Mouse (Mus musculus) embryonic stem cell, embryonic (primary cell): ENCODE measurements around the gene Prickle1.

Experiments used
- CTCF ChIA-PET, 4 experiments: fragments of 300-600 bp in 2 of 4; fragments of 350-600 bp in 2 of 4; sonication (Branson Sonifier 250); formaldehyde crosslinking; loops; one replicate each; lab custom pipeline; 2022; ENCODE audit warnings: inconsistent platforms in 2 of 4; lab: Charles Lee
- POLR2A ChIA-PET, 4 experiments: fragments of 300-600 bp in 2 of 4; fragments of 350-600 bp in 2 of 4; sonication (Branson Sonifier 250); formaldehyde crosslinking; loops; one replicate each; lab custom pipeline; 2022; ENCODE audit warnings: antibody characterized with exemption in 4 of 4, inconsistent platforms in 1 of 4; lab: Charles Lee

Gene Prickle1

DNA sequence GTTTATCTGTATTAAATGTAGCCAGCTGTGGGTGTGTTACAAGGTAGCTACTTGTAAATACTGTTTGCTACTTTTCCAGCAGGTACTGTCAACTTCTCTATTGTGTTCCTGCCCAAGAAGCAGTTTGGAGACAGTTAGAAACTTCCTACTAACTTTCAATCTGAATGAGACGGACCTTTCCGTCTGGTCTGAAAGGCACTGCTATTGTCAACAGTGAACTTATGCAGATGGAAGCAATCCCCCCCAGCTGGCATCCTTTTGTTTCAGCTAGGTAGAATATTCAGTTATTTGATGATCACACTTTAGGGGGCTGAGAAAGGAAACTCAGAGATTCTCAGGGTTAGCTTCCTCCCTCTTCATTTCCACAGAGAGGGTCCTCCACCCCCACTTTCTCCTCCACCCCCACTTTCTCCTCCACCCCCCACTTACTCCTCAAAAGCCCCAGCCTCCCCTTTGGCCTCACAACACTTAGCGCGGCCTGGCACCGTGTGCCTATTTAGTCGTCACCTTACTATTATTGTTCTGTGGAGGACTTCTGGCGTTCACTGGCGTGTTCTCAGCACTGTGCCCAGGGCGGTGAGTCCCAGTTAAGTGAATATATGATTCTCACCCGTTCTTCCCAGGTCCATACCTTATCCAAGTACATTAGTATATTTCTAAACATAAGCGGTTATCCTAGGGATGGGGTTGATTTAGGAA lies 74.5 kb downstream of the Prickle1 start:
- CTCF ChIA-PET, result interaction anchor here in 2 of 4 experiments (0.5 to 0.7 kb wide), 4 partner anchors 59 to 1519 kb away, joined by 3 to 4 read pairs (median 3); no protein-coding TSS in a partner anchor
- POLR2A ChIA-PET, result interaction anchor here in 3 of 4 experiments (0.6 to 1.7 kb wide), 3 partner anchors 18 to 124 kb away, joined by 4 to 6 read pairs (median 5); partner anchors contain the start of genes Pphln1 (in 1 of the 3) and Zcrb1 (in 1 of the 3)

DNA sequence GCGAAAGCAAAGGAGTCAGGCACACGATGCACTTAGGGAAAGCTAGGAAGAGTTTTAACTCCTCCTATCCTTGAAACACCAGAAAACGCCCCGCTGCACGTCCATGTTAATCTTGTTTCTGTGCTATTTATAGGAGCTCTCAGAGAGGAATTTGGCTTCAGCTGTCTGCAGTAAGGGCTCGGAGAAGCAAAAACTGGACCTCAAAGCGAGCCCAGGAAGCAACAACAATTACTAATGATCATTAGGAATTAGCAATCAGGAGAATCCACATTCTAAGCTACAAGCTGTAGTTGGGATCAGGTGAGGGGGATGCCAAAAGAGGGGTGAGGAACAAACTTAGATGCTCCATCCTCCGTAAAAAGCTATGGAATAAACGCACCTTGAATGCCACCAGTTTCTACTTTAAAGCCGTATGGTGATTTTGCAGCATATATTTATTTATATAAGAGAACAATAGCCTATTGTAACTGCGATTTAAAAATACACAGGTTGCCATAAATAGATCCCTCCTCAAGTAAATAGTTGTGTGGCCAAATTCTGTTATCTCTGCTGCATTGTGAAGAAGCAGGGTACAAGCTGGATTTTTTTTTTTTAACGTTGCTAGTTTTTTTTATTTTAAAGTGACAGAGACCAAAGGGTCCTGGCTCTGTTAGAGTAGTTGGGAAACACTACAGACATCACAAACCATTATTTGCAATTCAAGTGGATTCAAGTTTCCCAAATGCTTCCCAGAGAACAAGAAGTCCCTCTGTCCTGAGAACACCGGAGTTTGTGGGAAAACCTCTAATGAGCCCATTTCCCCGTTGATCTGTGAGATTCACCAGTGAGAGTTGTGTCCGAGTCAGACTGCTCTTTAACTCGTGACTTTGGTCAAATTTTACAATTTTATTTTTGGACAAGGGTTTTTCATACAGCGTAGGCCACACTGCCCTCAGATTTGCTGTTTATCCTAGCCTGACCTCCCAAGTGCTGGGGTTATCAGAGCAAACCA lies 75.6 kb downstream of the Prickle1 start:
- ChIA-PET CTCF (interaction anchor here (0.5 to 1.5 kb wide), 10 partner anchors 9 to 1518 kb away, joined by 3 to 6 read pairs (median 4); no protein-coding TSS in a partner anchor), POLR2A (interaction anchor here (0.5 to 2.1 kb wide), 17 partner anchors 10 to 1195 kb away, joined by 3 to 8 read pairs (median 4); partner anchors contain the start of genes Pphln1 (in 1 of the 4) and Zcrb1 (in 1 of the 4))

DNA sequence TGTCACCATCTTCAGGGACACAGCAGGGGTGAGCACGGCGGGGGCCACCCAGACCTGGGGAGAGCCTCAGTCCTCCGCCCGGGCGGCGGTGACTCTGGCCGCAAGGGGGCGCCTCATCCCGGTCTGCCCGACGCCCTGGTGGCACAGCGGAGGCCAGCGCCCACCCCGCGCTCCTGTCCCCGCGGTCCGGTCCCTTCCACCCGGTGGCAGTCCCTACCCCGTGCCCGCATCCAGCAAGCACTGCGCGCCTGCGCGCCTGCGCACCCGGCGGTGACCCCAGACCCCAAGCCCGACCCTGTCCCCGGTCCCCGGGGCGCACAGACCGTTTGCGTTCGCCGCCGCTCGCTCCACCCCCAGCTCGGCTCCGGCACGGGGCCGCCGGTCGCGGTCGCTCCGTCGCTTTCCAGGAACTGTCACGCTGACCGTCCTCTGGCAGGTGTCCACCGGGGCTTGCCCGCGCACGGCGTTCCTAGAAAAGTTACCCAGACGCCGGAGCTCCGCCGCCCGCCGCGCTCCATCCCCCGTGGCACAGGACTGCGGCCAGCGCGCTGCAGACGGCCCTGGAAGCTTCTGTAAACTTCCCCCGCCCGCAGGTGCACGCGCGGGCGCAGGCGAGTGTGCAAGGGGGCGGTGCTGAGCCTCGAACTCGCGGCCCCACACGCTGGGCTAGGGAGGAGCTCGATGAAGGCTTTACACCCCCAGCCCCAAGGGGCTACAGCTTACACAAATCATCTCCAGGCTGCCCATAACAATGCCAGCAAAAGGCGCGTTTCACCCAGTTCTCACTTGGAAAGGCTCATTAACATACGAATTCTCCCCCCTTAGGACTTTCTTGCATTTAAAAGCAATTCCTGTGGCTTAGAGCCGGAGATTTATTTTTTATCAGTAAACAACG lies 76.5 kb downstream of the Prickle1 start:
- POLR2A ChIA-PET, result interaction anchor here (0.5 to 2.1 kb wide), 16 partner anchors 9 to 1196 kb away, joined by 3 to 8 read pairs (median 4); partner anchors contain the start of genes Pphln1 (in 1 of the 4) and Zcrb1 (in 1 of the 4)
- CTCF ChIA-PET, result interaction anchor here (0.6 to 1.5 kb wide), 10 partner anchors 10 to 185 kb away, joined by 3 to 6 read pairs (median 3); no protein-coding TSS in a partner anchor

DNA sequence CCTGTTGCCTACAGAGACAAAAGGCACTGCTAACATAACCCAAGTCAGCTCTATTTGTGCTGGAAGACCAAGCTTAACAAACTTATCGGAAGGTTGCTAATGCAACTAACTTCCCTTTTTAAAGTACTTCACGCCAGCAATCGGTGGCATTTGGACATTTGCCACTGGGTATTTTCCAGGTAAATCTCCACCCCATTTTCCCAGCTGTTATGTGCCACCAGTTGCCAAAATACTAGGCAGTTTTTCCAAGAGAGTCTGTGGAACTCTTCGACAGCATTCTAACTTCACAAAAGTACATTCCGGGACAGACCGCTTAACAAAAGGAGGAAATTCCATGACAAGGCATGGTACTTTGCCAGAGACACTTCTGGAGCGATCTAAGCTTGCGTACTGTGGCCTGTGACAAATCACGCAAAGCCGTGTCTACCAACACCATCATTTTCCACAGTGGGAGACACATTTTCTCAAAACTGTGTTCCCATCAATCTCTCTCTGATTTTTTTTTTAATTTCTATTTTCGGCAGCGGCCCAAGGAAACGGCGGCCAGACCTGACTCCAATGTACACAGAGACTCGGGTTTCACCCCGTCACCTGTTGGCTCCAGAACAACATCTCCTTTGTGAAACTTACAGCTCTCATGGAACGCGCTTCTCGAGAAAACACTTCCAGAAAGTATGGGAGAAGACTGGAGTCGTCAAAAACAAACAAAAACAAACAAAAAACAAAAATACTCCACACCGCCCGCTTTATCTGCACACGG lies 77.4 kb downstream of the Prickle1 start:
- POLR2A ChIA-PET, result interaction anchor here in 2 of 4 experiments (1.0 to 2.1 kb wide), 5 partner anchors 10 to 60 kb away, joined by 3 to 8 read pairs (median 4); no protein-coding TSS in a partner anchor
- CTCF ChIA-PET, result interaction anchor here in 3 of 4 experiments (0.5 to 1.3 kb wide), 4 partner anchors 29 to 60 kb away, joined by 3 read pairs; no protein-coding TSS in a partner anchor

DNA sequence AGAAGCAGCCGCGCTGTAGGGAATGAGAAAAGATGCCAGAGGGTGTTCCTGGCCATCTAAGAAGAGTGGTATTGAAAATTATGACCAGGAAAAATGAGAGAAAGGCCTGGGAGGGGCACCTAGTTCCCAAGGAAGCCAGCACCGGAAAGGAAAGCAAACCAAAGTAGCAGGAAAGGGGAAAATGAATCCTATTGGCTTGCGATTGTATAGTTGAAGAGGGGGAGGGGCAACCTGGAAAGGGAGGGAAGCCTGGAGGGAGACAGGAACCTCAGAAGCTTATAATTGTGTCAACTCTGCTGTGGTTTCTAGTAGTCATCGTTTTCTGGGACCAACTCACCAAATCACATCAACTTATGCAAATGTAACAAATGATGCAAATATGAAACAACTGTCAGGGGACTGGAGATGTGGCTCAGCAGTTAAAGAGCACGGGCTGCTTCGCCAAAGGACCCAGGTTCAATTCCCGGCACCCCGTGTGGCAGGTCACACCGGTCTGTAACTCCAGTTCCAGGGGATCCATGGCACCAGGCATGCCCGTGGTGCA lies 78.6 kb downstream of the Prickle1 start:
- CTCF ChIA-PET, result no interaction called here

DNA sequence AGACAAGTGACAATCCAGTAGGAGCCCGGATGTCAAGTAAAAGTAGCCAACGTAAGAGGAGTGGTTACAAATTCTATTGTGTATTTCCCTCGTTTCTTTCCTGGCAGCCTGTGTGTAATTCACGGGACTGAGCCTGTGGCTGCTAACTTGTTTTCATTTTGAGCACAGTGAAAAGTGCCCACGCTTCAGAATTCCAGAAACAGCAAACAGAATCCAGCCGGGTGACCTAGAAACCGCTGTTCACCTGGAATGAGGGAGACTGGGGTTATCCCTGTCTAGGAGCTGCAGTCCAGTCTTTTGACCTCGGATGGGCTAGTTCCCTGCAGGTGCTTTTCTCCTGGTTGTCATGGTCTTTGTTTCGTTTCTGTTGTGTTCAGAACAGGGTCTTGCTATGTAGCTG lies 80.4 kb downstream of the Prickle1 start:
- CTCF ChIA-PET, result interaction anchor here in 1 of 4 experiments (0.8 kb wide), 1 partner anchor 12 kb away, joined by 6 read pairs; no protein-coding TSS in a partner anchor
- POLR2A ChIA-PET, result no interaction called here

More for the DNA sequence above, 78.6 kb downstream of the Prickle1 start:
- POLR2A ChIA-PET, result interaction anchor here in 2 of 4 experiments (0.7 to 1.3 kb wide), 2 partner anchors 37 to 61 kb away, joined by 3 to 4 read pairs; no protein-coding TSS in a partner anchor

DNA sequence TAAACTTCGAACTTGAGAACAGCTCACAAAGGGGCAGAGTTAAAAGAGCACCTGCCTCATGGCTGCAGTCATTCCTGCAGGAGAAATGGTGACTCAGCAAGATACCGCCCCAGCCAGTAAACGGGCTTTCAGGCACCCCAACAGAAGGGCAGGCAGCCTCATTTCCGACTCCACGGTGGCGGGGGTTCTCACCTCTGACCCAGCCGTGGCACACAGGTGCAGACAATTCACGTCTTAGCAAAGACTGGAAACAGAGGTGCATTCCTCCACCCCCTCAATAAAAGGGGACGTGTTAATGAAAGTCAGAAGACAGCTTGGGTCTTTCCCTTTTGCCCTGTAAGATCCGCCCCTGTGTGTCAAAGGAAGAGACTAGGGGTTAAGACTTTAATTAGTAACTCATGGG lies 81.8 kb downstream of the Prickle1 start:
- CTCF ChIA-PET, result no interaction called here
- POLR2A ChIA-PET, result interaction anchor here in 2 of 4 experiments (0.6 to 1.0 kb wide), 2 partner anchors 13 to 241 kb away, joined by 3 to 5 read pairs; no protein-coding TSS in a partner anchor

DNA sequence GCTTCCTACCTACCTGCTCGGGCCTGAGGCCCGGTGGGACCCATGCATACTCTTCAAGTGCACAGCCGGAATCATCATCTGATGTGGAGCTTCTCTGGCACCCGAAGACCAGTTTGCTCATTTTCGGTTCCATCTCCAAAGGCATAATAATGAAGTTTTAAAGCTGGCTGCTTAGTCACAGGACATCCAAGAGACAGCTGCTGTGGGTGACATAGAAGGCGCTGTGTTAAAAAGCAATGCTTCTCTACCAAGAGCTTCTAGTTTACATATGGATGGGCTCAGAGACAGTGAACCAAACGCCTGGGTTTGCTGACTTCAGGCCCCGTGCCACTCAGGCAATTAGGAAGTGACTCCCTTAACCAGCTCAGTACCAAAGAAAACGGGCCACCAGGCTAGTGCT lies 83.3 kb downstream of the Prickle1 start:
- ChIA-PET POLR2A (interaction anchor here in 1 of 4 experiments (0.9 kb wide), 1 partner anchor 10 kb away, joined by 3 read pairs; no protein-coding TSS in a partner anchor), CTCF (no interaction called here)

DNA sequence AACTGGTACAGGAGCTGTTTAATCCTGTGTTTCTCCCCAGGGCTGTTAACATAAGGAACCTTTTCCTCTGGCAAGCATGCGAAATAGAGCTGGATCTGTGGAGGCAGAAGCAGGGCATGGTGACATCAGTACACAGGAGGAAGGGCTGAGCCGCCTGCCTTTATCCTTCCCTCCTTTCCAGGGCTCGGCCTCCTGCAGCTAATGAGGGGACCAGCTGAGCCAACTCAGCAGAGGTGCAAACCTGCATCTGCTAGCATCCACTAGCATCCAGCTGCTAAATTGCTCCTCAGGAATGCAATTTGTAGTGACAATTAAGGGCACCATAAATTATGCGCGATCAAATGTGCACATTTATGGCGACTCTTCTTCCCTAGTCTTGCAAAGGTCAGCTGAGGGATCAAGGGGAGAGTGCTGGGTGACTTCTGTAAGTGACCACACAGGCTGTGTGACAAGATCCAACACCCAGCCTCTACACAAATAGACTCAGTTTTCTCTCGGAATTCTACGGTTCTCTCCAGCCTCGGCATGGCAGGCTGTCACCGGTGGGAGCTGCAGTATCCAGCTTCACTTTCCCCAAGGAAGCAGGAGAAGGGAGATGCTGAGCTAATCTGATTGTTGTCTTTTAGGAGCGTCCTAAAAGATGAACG lies 84.9 kb downstream of the Prickle1 start:
- ChIA-PET CTCF (interaction anchor here in 1 of 4 experiments (0.7 to 0.9 kb wide), 2 partner anchors 15 to 22 kb away, joined by 3 to 7 read pairs; no protein-coding TSS in a partner anchor), POLR2A (interaction anchor here in 2 of 4 experiments (0.7 to 0.9 kb wide), 2 partner anchors 9 to 103 kb away, joined by 3 read pairs; no protein-coding TSS in a partner anchor)

DNA sequence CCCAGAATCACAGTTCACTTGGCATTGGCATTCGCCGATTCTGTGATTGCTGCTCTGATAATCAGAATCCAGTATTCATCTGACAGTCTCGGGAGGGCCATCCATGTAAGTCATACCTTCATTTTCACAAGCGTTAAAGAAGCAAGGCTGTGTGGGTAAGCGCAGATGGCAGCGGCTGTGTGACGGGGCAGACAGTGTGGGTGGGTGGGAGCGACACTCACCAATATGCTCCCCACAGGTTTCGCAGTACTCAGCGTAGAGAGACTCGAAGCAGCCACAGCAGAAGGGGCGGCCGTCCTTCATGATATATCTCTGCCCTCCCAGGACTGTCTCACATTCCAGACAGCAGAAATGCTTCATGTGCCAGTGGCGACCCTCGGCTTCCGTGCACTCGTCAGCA lies 90.9 kb downstream of the Prickle1 start:
- ChIA-PET POLR2A (no interaction called here), CTCF (no interaction called here)

DNA sequence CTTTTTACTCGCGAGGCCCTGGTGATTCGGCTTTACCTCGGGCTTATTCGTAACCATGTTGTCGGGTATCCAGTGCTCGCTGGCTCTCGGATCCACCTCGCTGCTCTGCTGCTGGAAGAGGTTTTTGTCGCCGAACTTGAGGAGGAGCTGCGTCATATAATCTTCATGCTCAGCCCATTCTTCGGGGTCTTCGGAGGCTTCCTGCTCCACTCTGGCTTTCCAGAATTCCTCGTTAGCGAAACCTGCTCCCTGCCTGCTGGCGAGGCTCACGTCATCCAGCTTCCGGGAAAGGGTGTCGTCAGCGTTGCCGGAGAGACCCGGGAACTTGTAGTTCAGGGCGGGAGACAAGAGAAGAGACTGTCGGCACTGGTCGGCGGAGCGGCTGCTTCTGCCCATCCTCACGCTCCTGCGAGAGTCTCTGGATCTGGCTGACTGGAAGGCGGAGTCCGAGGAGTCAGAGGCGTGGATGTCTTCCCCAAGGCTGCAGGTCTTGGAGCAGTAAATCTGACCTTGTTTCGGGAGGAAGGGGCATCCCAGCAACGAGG lies 92.4 kb downstream of the Prickle1 start:
- POLR2A ChIA-PET, result interaction anchor here in 3 of 4 experiments (0.9 to 1.4 kb wide), 6 partner anchors 11 to 228 kb away, joined by 3 to 5 read pairs (median 4); partner anchors contain the start of gene Gxylt1 (in 1 of the 3)
- CTCF ChIA-PET, result interaction anchor here in 2 of 4 experiments (1.1 to 1.4 kb wide), 3 partner anchors 11 to 19 kb away, joined by 3 to 6 read pairs (median 3); no protein-coding TSS in a partner anchor

DNA sequence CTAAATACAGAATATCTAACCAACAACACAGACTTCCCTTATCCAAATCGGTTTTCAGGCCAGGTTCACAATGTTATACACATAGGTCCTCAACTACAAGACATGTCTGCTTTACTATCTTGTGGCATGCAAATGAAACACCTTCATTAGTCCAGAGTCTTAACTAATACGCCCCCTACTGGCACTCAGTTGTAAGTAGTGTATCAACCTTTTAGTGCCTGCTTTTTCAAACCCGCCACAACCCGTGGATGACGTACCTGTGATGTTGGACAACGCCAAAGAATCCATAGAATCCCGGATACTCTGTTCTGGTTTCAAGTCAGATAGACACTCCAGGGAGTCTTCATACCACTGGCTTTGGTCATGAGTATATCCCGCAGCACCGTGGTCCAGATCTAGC lies 93.0 kb downstream of the Prickle1 start:
- ChIA-PET POLR2A (interaction anchor here in 3 of 4 experiments (0.6 to 1.4 kb wide), 8 partner anchors 10 to 227 kb away, joined by 3 to 5 read pairs (median 3); partner anchors contain the start of gene Gxylt1 (in 1 of the 3)), CTCF (interaction anchor here (0.6 to 1.4 kb wide), 6 partner anchors 10 to 149 kb away, joined by 3 to 6 read pairs (median 3); no protein-coding TSS in a partner anchor)

DNA sequence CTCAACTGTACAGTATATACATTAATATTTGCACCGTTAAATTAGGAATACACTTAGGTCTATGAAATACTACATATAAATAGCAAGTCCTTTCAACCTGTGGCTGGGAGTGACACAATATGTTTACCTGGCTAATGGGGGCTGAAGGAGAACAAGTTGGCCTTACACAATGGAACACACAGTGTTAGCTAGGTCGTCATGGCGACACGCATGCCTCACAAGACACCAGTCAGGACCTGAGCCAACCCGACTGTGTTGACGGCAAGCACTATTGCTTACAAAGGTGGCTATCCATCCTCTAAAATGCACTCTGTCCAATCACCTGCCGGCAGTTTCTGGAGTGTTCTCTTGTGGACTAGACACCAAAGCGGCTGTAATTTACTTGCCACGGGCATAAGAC lies 95.8 kb downstream of the Prickle1 start:
- ChIA-PET POLR2A (interaction anchor here in 1 of 4 experiments (1.0 kb wide), 1 partner anchor 20 kb away, joined by 4 read pairs; no protein-coding TSS in a partner anchor), CTCF (no interaction called here)

DNA sequence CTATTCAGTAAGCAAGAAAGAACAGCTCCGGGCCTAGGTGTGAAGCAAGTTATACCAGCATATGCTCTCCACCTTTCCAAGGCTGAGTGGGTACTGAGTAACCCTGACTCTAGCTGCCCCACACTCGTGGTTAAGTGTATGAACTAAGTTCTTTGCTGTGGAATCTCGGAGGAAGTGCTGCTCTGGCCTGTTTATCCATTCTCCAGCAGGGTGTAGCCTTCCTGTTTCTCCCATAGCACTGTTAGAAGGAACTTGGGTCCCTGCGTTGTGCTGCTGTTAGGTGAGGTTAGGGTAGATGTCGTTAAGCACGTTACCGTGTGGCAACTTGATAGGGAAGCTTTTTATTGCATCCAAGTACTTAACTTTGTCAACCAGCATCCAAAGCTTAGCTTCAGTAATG lies 101.0 kb downstream of the Prickle1 start:
- POLR2A ChIA-PET, result interaction anchor here in 1 of 4 experiments (1.3 to 2.4 kb wide), 3 partner anchors 12 to 81 kb away, joined by 3 to 5 read pairs (median 5); no protein-coding TSS in a partner anchor
- CTCF ChIA-PET, result interaction anchor here in 1 of 4 experiments (1.0 kb wide), 1 partner anchor 25 kb away, joined by 3 read pairs; no protein-coding TSS in a partner anchor

DNA sequence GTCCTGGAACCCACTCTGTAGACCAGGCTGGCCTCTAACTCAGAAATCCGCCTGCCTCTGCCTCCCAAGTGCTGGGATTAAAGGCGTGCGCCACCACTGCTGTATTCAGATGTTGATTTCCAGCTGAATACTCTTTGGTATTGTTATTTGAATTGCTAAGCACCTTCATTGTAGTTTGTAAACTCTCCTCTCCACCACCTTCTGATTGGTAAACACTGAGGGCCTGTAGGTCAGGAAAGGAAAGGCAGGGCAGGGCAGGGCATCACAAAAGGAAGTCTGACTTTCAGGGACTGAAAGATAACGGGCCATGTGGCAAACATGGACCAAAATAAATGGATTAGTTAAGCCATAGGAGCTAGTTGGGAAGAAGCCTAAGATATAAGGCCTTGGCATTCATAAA lies 106.1 kb downstream of the Prickle1 start:
- ChIA-PET CTCF (interaction anchor here in 1 of 4 experiments (1.2 to 2.2 kb wide), 4 partner anchors 9 to 90 kb away, joined by 4 to 9 read pairs (median 6); no protein-coding TSS in a partner anchor), POLR2A (interaction anchor here (0.8 to 2.0 kb wide), 6 partner anchors 14 to 30 kb away, joined by 3 to 8 read pairs (median 4); no protein-coding TSS in a partner anchor)
